ENCODE assay signal across 12 mouse cellular contexts in the genomic region with DNA sequence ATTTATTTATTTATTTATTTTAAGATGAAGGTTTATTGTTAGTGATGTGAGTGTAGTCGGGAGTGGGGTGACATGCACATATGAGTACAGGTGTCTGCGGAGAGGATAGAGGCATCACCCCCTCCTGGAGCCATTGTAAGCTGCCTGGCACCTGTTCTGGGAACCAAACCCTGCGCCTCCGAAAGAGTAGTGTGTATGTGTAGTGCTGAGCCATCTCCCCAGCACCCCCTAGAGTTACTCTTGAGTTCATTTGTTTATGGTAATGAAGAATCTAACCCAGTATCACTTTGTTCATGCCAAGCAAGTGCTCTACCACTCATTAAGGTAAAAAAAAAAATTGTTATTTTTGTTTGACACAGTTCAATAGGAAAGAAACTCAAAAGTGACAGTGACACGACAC. TPM values are rescaled to one million over a fixed set of nuclear protein-coding genes. Genes with fewer than 3 reads are reported as not detected.
A peak's percentile ranks its signal among the peaks of the same experiment; 100 is the strongest.
DNase-seq lines count a peak whose midpoint lies in the region; ATAC-seq and TF ChIP-seq lines count a peak whose summit lies in the region.
"Had no signal": no experiment of that assay in that cellular context is flagged by ENCODE, and none has a peak within 500 bp of the region (broad histone marks: within the 10 kb centered on the region; RNA-seq: fewer than 3 reads in every experiment).

No protein-coding gene starts in this region.

- H3K4me1 ChIP-seq in hindbrain, postnatal 0 days (ENCODE audit: insufficient read depth, low read length), result peaks cover 7% of the 10 kb centered on the region; the same call in 1 of the 2 replicates
- H3K4me1 ChIP-seq in hindbrain, embryonic 13.5 days (replicated peaks), result peaks cover 32% of the 10 kb centered on the region
- H3K4me1 ChIP-seq in midbrain, embryonic 14.5 days (ENCODE audit: control insufficient read depth, insufficient read depth, low read length), result peaks cover 12% of the 10 kb centered on the region

- H3K9me3 ChIP-seq in hindbrain, postnatal 0 days (ENCODE audit: low read length), result no peaks in the 10 kb centered on the region
- H3K9me3 ChIP-seq in hindbrain, embryonic 13.5 days, result no peaks in the 10 kb centered on the region
- no peaks in the 10 kb centered on the region for H3K9me3 ChIP-seq in midbrain, embryonic 14.5 days (ENCODE audit: control insufficient read depth, low read length)

- TF ChIP-seq CTCF in hindbrain, postnatal 0 days (IDR thresholded peaks at IDR 0.05; ENCODE audit: low read depth), result no peak

- DNase-seq in CD4-positive, CD25-positive, alpha-beta regulatory T cell, adult 2 months (ENCODE audit: low read depth, low spot score), result peak; percentile 23
- DNase-seq in hindbrain, postnatal 0 days (ENCODE audit: low spot score), result no peak
- peak; percentile 58 for DNase-seq in A20 (ENCODE audit: low read depth, low spot score)
- peak; percentile 31 for DNase-seq in midbrain, embryonic 14.5 days
- no peak for DNase-seq in retina, embryonic 14.5 days (ENCODE audit: low spot score)
- DNase-seq in cerebellum, adult 11 months, result no peak
- DNase-seq: lung, adult 18-20 months had no signal

- H3K27ac ChIP-seq in hindbrain, postnatal 0 days, result 0 out of 2 replicates have a peak overlapping the region, but pooled peaks have one; percentile 7
- no peak overlapping the region for H3K27ac ChIP-seq in hindbrain, embryonic 13.5 days
- H3K27ac ChIP-seq in midbrain, embryonic 14.5 days (replicated peaks; ENCODE audit: low read depth, low read length), result no peak overlapping the region

- H3K27me3 ChIP-seq in hindbrain, postnatal 0 days (ENCODE audit: insufficient read depth, low read length), result no peaks in the 10 kb centered on the region
- H3K27me3 ChIP-seq in hindbrain, embryonic 13.5 days, result no peaks in the 10 kb centered on the region
- no peaks in the 10 kb centered on the region for H3K27me3 ChIP-seq in midbrain, embryonic 14.5 days (ENCODE audit: control insufficient read depth, insufficient read depth, low read length)

- no peak overlapping the region for H3K4me2 ChIP-seq in hindbrain, postnatal 0 days (ENCODE audit: low read depth, low read length)
- no peak overlapping the region for H3K4me2 ChIP-seq in hindbrain, embryonic 13.5 days
- no peak overlapping the region for H3K4me2 ChIP-seq in midbrain, embryonic 14.5 days (ENCODE audit: low read length)

- no peaks in the 10 kb centered on the region for H3K36me3 ChIP-seq in hindbrain, postnatal 0 days (ENCODE audit: insufficient read depth, low read length)
- no peaks in the 10 kb centered on the region; the same call in 1 of the 2 replicates for H3K36me3 ChIP-seq in hindbrain, embryonic 13.5 days
- H3K36me3 ChIP-seq in midbrain, embryonic 14.5 days (ENCODE audit: control insufficient read depth, insufficient read depth, low read length), result no peaks in the 10 kb centered on the region

- H3K9ac ChIP-seq in hindbrain, postnatal 0 days (replicated peaks; ENCODE audit: low read length), result no peak overlapping the region
- H3K9ac ChIP-seq in hindbrain, embryonic 13.5 days, result no peak overlapping the region
- H3K9ac ChIP-seq in midbrain, embryonic 14.5 days (replicated peaks; ENCODE audit: low read length), result no peak overlapping the region

- WGBS in hindbrain, postnatal 0 days, result 70% methylated on average over 5 of the region's 5 CpGs
- 88% methylated on average over 5 of the region's 5 CpGs for WGBS in hindbrain, embryonic 13.5 days
- 49% methylated on average over 5 of the region's 5 CpGs for WGBS in midbrain, embryonic 14.5 days

- H3K4me3 ChIP-seq in hindbrain, postnatal 0 days (ENCODE audit: low read length), result no peak overlapping the region
- no peak overlapping the region for H3K4me3 ChIP-seq in hindbrain, embryonic 13.5 days
- no peak overlapping the region for H3K4me3 ChIP-seq in midbrain, embryonic 14.5 days (replicated peaks; ENCODE audit: low read depth, low read length)

- no peak for ATAC-seq in CD4-positive, CD25-positive, alpha-beta regulatory T cell, adult 4 months
- no peak for ATAC-seq in hindbrain, postnatal 0 days
- no peak; the same call in 1 of the 2 replicates for ATAC-seq in hindbrain, embryonic 13.5 days (ENCODE audit: low FRiP score)
- peak; percentile 54; the same call in 1 of the 2 replicates for ATAC-seq in midbrain, embryonic 14.5 days (ENCODE audit: low FRiP score, low TSS enrichment)

RNA-seq across cellular contexts. Expression of a gene that starts 25.3 kb away (rescaled TPM):
- polyA plus RNA-seq in CD4-positive, CD25-positive, alpha-beta regulatory T cell, adult 4 months (2017; shearing (Covaris generic)), result 1 to 10 TPM; 4.2 TPM
- total RNA-seq in hindbrain, postnatal 0 days (2014; rRNA removed), result 24.1 and 51.7 TPM in 2 replicates
- polyA plus RNA-seq in hindbrain, postnatal 0 days (2015; fragmentation: Nextera tagmentation; extraction: Ambion mirVana), result 5.9 and 6.7 TPM in 2 replicates
- 6.2 and 6.9 TPM in 2 replicates for polyA plus RNA-seq in hindbrain, embryonic 13.5 days (2015; fragmentation: Nextera tagmentation; extraction: Ambion mirVana)
- 7.4 and 9.6 TPM in 2 replicates for polyA plus RNA-seq in midbrain, embryonic 14.5 days (2014; fragmentation: Nextera tagmentation; extraction: Ambion mirVana)

RNA-seq across cellular contexts. Expression of a gene that starts 37.0 kb away (rescaled TPM):
- polyA plus RNA-seq in CD4-positive, CD25-positive, alpha-beta regulatory T cell, adult 4 months (2017; shearing (Covaris generic)), result 10 to 100 TPM; 20.4 to 22.1 TPM
- total RNA-seq in hindbrain, postnatal 0 days (2014; rRNA removed), result 12.8 and 15.7 TPM in 2 replicates
- 31.3 and 33.3 TPM in 2 replicates for polyA plus RNA-seq in hindbrain, postnatal 0 days (2015; fragmentation: Nextera tagmentation; extraction: Ambion mirVana)
- polyA plus RNA-seq in hindbrain, embryonic 13.5 days (2015; fragmentation: Nextera tagmentation; extraction: Ambion mirVana), result 36.8 and 37.0 TPM in 2 replicates
- 38.0 and 42.6 TPM in 2 replicates for polyA plus RNA-seq in midbrain, embryonic 14.5 days (2014; fragmentation: Nextera tagmentation; extraction: Ambion mirVana)

RNA-seq across cellular contexts. Expression of a gene that starts 37.2 kb away (rescaled TPM):
- 100 to 1,000 TPM in 1 of 2 experiments, 10 to 100 TPM in 1; 93.3 to 104 TPM for polyA plus RNA-seq in CD4-positive, CD25-positive, alpha-beta regulatory T cell, adult 4 months (2017; shearing (Covaris generic))
- 37.3 and 53.7 TPM in 2 replicates for total RNA-seq in hindbrain, postnatal 0 days (2014; rRNA removed)
- polyA plus RNA-seq in hindbrain, postnatal 0 days (2015; fragmentation: Nextera tagmentation; extraction: Ambion mirVana), result 184 and 186 TPM in 2 replicates
- 224 and 236 TPM in 2 replicates for polyA plus RNA-seq in hindbrain, embryonic 13.5 days (2015; fragmentation: Nextera tagmentation; extraction: Ambion mirVana)
- 246 and 249 TPM in 2 replicates for polyA plus RNA-seq in midbrain, embryonic 14.5 days (2014; fragmentation: Nextera tagmentation; extraction: Ambion mirVana)

RNA-seq across cellular contexts. Expression of a gene that starts 40.5 kb away (rescaled TPM):
- polyA plus RNA-seq in CD4-positive, CD25-positive, alpha-beta regulatory T cell, adult 4 months (2017; shearing (Covaris generic)), result not detected
- not detected in 2 replicates for total RNA-seq in hindbrain, postnatal 0 days (2014; rRNA removed)
- 0.24 TPM in 1 of 2 replicates, not detected in the other for polyA plus RNA-seq in hindbrain, postnatal 0 days (2015; fragmentation: Nextera tagmentation; extraction: Ambion mirVana)
- not detected in 2 replicates for polyA plus RNA-seq in hindbrain, embryonic 13.5 days (2015; fragmentation: Nextera tagmentation; extraction: Ambion mirVana)
- not detected in 2 replicates for polyA plus RNA-seq in midbrain, embryonic 14.5 days (2014; fragmentation: Nextera tagmentation; extraction: Ambion mirVana)
- total RNA-seq: gastrocnemius, postnatal 4 days had no signal
- polyA plus RNA-seq: cortical plate, adult 2 months; large intestine, adult 2 months had no signal

Comparison
In these comparisons a context has a peak if more than half of its experiments do, and no peak if none do; other contexts are left out.
1. DNase-seq: peak in CD4-positive, CD25-positive, alpha-beta regulatory T cell, adult 2 months (single experiment), A20 (single experiment) and midbrain, embryonic 14.5 days (single experiment); none in hindbrain, postnatal 0 days (single experiment), retina, embryonic 14.5 days (single experiment) and cerebellum, adult 11 months (single experiment).